Mouse (Mus musculus) forebrain, embryonic 13.5 days (tissue): Measurements from ENCODE around the gene Caprin1. TPM values are rescaled to one million over a fixed set of nuclear protein-coding genes. Genes with fewer than 3 reads are reported as not detected.
A peak's percentile ranks its signal among the peaks of the same experiment; 100 is the strongest.

Experiments
- ATAC-seq: fragments of 200-750 bp; cut with Nextera tagmentation; 2 replicates; pipeline ENCODE4 v1.8.0; 2017
- H3K27ac ChIP-seq: fragments of 300-500 bp; sonication (generic); 2 replicates; pipeline ENCODE4 v1.5.1; 2015; ENCODE audit warnings: inconsistent platforms, mild to moderate bottlenecking, moderate library complexity
- H3K27me3 ChIP-seq: fragments of 300-500 bp; sonication (generic); 2 replicates; pipeline ENCODE4 v1.6.1; 2015; ENCODE audit warnings: mild to moderate bottlenecking, inconsistent platforms
- H3K36me3 ChIP-seq: fragments of 300-500 bp; sonication (generic); 2 replicates; pipeline ENCODE4 v1.6.1; 2015; ENCODE audit warnings: mild to moderate bottlenecking, inconsistent platforms; ENCODE audit not compliant: poor library complexity, severe bottlenecking
- H3K4me1 ChIP-seq: fragments of 300-500 bp; sonication (generic); 2 replicates; pipeline ENCODE4 v1.6.1; 2015; ENCODE audit warnings: inconsistent platforms
- H3K4me2 ChIP-seq: fragments of 300-500 bp; sonication (generic); 2 replicates; pipeline ENCODE4 v1.6.1; 2015; ENCODE audit warnings: inconsistent platforms, mild to moderate bottlenecking, moderate library complexity
- H3K4me3 ChIP-seq: fragments of 300-500 bp; sonication (generic); 2 replicates; pipeline ENCODE4 v1.5.1; 2015; ENCODE audit warnings: mild to moderate bottlenecking, inconsistent platforms
- H3K9ac ChIP-seq: fragments of 300-500 bp; sonication (generic); 2 replicates; pipeline ENCODE4 v1.6.1; 2015; ENCODE audit warnings: mild to moderate bottlenecking, inconsistent platforms
- H3K9me3 ChIP-seq: fragments of 300-500 bp; sonication (generic); replicated peaks from 2 replicates; pipeline ENCODE4 v1.6.1; 2016; ENCODE audit warnings: inconsistent platforms
- WGBS: fragments of 180-500 bp; shearing (Covaris S2); methylation state at CpG from one replicate; pipeline ENCODE4 v1.1.7; 2015; 5-methylcytosine and 5-hydroxymethylcytosine counted together
- polyA plus RNA-seq: library from polyadenylated mRNA; unstranded; fragments of >200 nt; fragmentation: Nextera tagmentation; extraction: Ambion mirVana; gene quantifications from 2 replicates; pipeline ENCODE4 v1.2.1, GENCODE M21; 2015

The Caprin1 gene
- polyA plus RNA-seq, 1 experiment from 2014 or later, result 439 TPM

DNA sequence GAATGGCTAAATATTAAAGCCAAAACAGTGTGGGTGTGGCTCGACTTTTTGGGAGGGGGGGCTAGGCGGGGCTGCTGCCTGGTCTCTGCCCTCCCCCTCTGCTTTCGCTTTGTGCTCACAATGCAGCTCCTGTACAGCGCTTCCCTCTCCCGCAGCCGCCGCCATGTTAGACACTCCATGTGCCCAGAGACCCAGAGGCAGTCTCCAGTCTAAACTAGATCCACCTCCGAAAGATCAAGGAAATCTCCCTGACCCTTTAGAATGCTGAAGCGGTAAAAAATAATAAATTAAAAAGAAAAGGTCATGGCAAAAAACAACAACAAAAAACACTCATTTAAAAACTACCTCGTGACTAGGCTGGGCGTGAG, 1.6 kb downstream of the Caprin1 start:
- WGBS, result under 1% methylated on average over 11 of the region's 11 CpGs
- peaks cover 39% of the 10 kb centered on the region for H3K4me1 ChIP-seq
- peak overlapping the region; percentile 81 for H3K4me3 ChIP-seq
- ATAC-seq, result peak; percentile 78
- no peaks in the 10 kb centered on the region for H3K27me3 ChIP-seq
- H3K27ac ChIP-seq, result peak overlapping the region; percentile 99
- no peaks in the 10 kb centered on the region for H3K9me3 ChIP-seq
- peaks cover 27% of the 10 kb centered on the region for H3K36me3 ChIP-seq
- peak overlapping the region; percentile 65 for H3K4me2 ChIP-seq
- H3K9ac ChIP-seq, result peak overlapping the region; percentile 99

DNA sequence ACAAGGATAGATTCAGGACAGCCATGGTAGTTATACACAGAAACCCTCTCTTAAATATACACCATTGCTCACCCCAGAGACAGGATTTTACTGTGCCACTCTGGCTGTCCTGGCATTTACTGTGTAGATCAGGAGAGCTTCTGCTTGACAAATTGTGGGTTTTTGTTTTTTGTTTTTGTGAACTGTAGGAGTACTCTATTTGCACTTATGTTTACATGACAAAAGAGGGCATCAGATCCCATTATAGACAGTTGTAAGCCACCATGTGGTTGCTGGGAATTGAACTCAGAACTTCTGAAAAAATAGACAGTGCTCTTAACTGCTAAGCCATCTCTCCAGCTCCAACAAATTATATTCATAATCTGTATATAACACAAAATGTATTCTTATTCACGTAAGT, 5.4 kb downstream of the Caprin1 start:
- no peak overlapping the region for H3K9ac ChIP-seq
- H3K9me3 ChIP-seq, result no peaks in the 10 kb centered on the region
- no peak overlapping the region for H3K4me3 ChIP-seq
- H3K27ac ChIP-seq, result no peak overlapping the region
- peak overlapping the region; percentile 26 for H3K4me2 ChIP-seq
- WGBS, result 94% methylated on average over 1 of the region's 1 CpGs
- H3K27me3 ChIP-seq, result no peaks in the 10 kb centered on the region
- no peak for ATAC-seq
- peaks cover 54% of the 10 kb centered on the region for H3K4me1 ChIP-seq
- H3K36me3 ChIP-seq, result peaks cover 43% of the 10 kb centered on the region

DNA sequence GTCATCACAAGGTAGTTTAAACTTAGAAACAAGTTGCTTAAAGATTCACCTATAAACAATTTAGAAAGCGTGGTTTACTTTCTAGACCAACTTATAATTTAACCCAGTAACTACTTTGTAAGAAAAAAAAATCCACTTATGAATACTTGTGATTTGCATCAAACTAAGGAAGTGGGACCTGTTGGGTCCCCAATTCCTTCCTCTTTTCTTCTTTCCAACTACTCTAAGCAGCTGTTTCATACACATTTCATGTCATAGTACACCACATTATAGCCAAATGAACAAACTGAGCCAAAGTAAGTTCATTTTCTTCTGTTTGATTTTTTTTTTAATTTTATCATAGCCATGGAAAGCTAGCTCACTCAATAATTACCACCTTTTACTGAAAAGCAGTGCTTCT, 11.7 kb downstream of the Caprin1 start:
- 100% methylated on average over 1 of the region's 1 CpGs for WGBS
- ATAC-seq, result no peak
- Histone ChIP-seq H3K4me3 (no peak overlapping the region), H3K36me3 (peaks cover 30% of the 10 kb centered on the region), H3K27ac (no peak overlapping the region), H3K9me3 (no peaks in the 10 kb centered on the region), H3K27me3 (no peaks in the 10 kb centered on the region), H3K9ac (no peak overlapping the region), H3K4me2 (no peak overlapping the region), H3K4me1 (peaks cover 22% of the 10 kb centered on the region)

GRCm38 (mm10) chr2:103784621-103785020, 12.8 kb downstream of the Caprin1 start:
- H3K4me3 ChIP-seq, result no peak overlapping the region
- H3K4me2 ChIP-seq, result no peak overlapping the region
- 86% methylated on average over 4 of the region's 4 CpGs for WGBS
- no peaks in the 10 kb centered on the region for H3K27me3 ChIP-seq
- no peak overlapping the region for H3K27ac ChIP-seq
- no peak overlapping the region for H3K9ac ChIP-seq
- no peaks in the 10 kb centered on the region for H3K9me3 ChIP-seq
- peaks cover 35% of the 10 kb centered on the region for H3K36me3 ChIP-seq
- H3K4me1 ChIP-seq, result peaks cover 12% of the 10 kb centered on the region
- no peak for ATAC-seq

DNA sequence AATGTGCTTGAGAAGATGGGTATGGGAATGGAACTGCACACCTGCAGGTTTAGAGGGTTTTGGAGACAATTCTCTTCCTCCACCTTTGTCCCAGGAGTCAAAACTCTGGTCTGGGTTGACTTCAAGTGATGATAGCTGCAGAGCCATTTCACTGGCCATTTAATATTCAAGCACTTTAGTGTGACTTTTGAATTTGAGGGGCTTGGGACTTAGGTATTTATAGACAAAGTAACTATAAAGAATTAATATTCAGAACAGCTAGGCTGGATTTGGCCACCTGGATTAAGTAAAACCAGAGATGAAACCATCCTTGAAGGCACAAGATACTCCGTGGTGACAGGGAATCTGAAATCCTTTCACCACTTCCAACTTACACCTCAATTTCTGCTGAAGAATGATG, 35.0 kb downstream of the Caprin1 start:
- WGBS, result 57% methylated on average over 1 of the region's 1 CpGs
- H3K4me1 ChIP-seq, result peaks cover 24% of the 10 kb centered on the region
- peaks cover 27% of the 10 kb centered on the region for H3K36me3 ChIP-seq
- no peak for ATAC-seq
- H3K4me2 ChIP-seq, result no peak overlapping the region
- H3K27ac ChIP-seq, result no peak overlapping the region
- H3K9me3 ChIP-seq, result no peaks in the 10 kb centered on the region
- no peaks in the 10 kb centered on the region for H3K27me3 ChIP-seq
- H3K4me3 ChIP-seq, result no peak overlapping the region
- H3K9ac ChIP-seq, result no peak overlapping the region

- no peak overlapping the region for H3K9ac ChIP-seq
- peak overlapping the region; percentile 75; the same call in 1 of the 2 replicates for H3K4me3 ChIP-seq
- 44% methylated on average over 4 of the region's 4 CpGs for WGBS
- no peak overlapping the region for H3K27ac ChIP-seq
- no peak for ATAC-seq
- no peaks in the 10 kb centered on the region for H3K27me3 ChIP-seq
- H3K9me3 ChIP-seq, result no peaks in the 10 kb centered on the region
- peaks cover 24% of the 10 kb centered on the region for H3K4me1 ChIP-seq
- peak overlapping the region; percentile 79 for H3K4me2 ChIP-seq
- H3K36me3 ChIP-seq, result peaks cover 26% of the 10 kb centered on the region
Observed at GRCm38 (mm10) chr2:103761993-103762392, 35.5 kb downstream of the Caprin1 start.

- Histone ChIP-seq H3K9me3 (no peaks in the 10 kb centered on the region), H3K27ac (peak within 1 kb of the TSS; percentile 68), H3K4me1 (peaks cover 24% of the 10 kb centered on the region), H3K4me3 (peak within 1 kb of the TSS; percentile 75), H3K9ac (peak within 1 kb of the TSS; percentile 72), H3K4me2 (peak within 1 kb of the TSS; percentile 79), H3K36me3 (peaks cover 25% of the 10 kb centered on the region), H3K27me3 (no peaks in the 10 kb centered on the region)
- WGBS, result under 1% methylated on average over 47 of the region's 47 CpGs
- ATAC-seq, result peak; percentile 97
Observed at GRCm38 (mm10) chr2:103760906-103761716, 36.3 kb downstream of the Caprin1 start, which contains the start of gene Nat10. Gene Nat10 (minus strand): TSS chr2:103761270.

DNA sequence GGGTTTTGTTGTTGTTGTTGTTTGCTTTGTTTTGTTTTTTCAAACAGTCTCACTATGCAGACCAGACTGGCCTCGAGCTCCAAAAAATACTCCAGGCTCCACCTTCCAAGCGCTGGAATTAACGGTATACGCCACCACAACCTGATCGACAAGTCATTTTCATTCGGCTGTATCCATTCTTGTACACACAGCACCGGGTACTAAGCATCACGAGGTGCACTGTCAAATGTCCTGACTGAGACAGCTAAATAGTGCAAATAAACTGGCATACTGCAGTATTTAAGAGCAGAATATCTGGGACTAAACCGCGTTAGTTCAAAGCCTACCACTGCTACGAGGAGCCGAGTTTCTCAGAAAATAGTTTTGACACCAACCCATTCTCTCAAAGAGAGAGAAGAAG, 37.0 kb downstream of the Caprin1 start:
- ATAC-seq, result peak; percentile 14; the same call in 1 of the 2 replicates
- Histone ChIP-seq H3K27me3 (no peaks in the 10 kb centered on the region), H3K4me2 (peak overlapping the region; percentile 79), H3K9me3 (no peaks in the 10 kb centered on the region), H3K4me3 (peak overlapping the region; percentile 75), H3K27ac (peak overlapping the region; percentile 68), H3K36me3 (peaks cover 24% of the 10 kb centered on the region), H3K9ac (peak overlapping the region; percentile 72), H3K4me1 (peaks cover 24% of the 10 kb centered on the region)
- WGBS, result under 1% methylated on average over 12 of the region's 12 CpGs

DNA sequence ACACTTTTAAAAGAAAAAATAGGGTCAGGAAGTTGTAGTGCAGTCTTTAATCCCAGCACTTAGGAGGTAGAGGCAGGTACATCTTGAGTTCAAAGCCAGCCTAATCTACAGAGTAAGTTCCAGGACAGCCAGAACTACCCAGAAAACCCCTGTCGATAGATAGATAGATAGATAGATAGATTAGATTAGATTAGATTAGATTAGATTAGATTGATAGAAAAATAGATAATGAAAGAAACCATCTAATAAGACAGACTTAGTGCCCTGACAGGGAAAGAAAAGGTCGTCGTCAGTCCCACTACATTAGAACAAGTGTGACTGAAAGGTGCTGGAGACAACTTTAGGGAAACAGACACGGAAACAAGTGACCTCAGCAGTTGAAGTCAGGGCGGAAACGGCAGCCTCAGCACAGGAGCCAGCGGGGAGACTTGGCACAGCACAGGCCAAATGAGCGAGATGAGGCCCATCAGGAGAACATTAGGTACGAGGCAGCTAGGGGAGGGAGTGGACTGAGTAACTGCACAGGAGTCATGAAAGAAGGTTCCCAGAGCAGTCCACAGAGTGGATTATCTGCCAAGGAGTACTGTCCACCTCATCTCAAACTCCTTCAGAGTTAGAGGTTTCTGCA, 41.9 kb downstream of the Caprin1 start:
- H3K36me3 ChIP-seq, result peaks cover 55% of the 10 kb centered on the region
- no peak overlapping the region for H3K9ac ChIP-seq
- H3K4me2 ChIP-seq, result no peak overlapping the region
- H3K27me3 ChIP-seq, result no peaks in the 10 kb centered on the region
- H3K27ac ChIP-seq, result no peak overlapping the region
- WGBS, result 92% methylated on average over 9 of the region's 9 CpGs
- no peak overlapping the region for H3K4me3 ChIP-seq
- H3K4me1 ChIP-seq, result peaks cover 10% of the 10 kb centered on the region; the same call in 1 of the 2 replicates
- no peak for ATAC-seq
- no peaks in the 10 kb centered on the region for H3K9me3 ChIP-seq

- no peak overlapping the region for H3K4me3 ChIP-seq
- no peak overlapping the region for H3K27ac ChIP-seq
- no peak for ATAC-seq
- H3K36me3 ChIP-seq, result peaks cover 65% of the 10 kb centered on the region
- H3K27me3 ChIP-seq, result no peaks in the 10 kb centered on the region
- 93% methylated on average over 3 of the region's 3 CpGs for WGBS
- peaks cover 2% of the 10 kb centered on the region; the same call in 1 of the 2 replicates for H3K4me1 ChIP-seq
- no peak overlapping the region for H3K9ac ChIP-seq
- H3K9me3 ChIP-seq, result no peaks in the 10 kb centered on the region
- H3K4me2 ChIP-seq, result no peak overlapping the region
Observed at GRCm38 (mm10) chr2:103754614-103755013, 42.8 kb downstream of the Caprin1 start.

DNA sequence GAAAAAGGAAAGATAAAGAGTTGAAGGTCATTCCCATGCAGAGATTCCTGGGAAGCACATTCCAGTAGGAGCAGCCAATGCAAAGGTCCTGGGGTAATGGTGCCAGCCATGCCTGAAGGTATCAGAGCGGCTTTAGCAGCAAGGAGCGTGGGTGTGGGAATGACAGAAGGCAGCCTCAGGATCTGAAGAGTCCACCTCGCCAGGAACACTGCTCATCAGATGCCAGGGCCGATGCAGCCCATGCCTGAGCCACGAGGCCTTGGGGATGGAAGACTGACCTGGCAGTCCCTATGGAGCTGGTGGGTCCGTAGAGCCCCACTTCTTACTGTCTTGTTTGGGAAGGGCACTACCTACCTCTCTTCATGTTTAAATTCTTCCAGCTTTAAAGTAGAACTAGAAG, 45.7 kb downstream of the Caprin1 start:
- Histone ChIP-seq H3K27me3 (no peaks in the 10 kb centered on the region), H3K36me3 (peaks cover 89% of the 10 kb centered on the region), H3K9me3 (no peaks in the 10 kb centered on the region), H3K4me2 (no peak overlapping the region), H3K4me3 (no peak overlapping the region), H3K27ac (no peak overlapping the region), H3K9ac (no peak overlapping the region), H3K4me1 (no peaks in the 10 kb centered on the region)
- 97% methylated on average over 6 of the region's 6 CpGs for WGBS
- no peak for ATAC-seq

- Histone ChIP-seq H3K9ac (no peak overlapping the region), H3K36me3 (peaks cover 83% of the 10 kb centered on the region), H3K4me3 (no peak overlapping the region), H3K4me1 (no peaks in the 10 kb centered on the region), H3K4me2 (no peak overlapping the region), H3K9me3 (no peaks in the 10 kb centered on the region), H3K27me3 (no peaks in the 10 kb centered on the region), H3K27ac (no peak overlapping the region)
- ATAC-seq, result no peak
- 94% methylated on average over 3 of the region's 3 CpGs for WGBS
Observed at GRCm38 (mm10) chr2:103749091-103749490, 48.4 kb downstream of the Caprin1 start.
